Mouse (Mus musculus) natural killer cell, adult 2 months (primary cell): Measurements from ENCODE around the gene Slc45a1.

Source experiments
- DNase-seq, 2 experiments: peaks; one replicate each; pipeline ENCODE4 v3.0.0; 2022; ENCODE audit warnings: low spot score in 2 of 2

The Slc45a1 gene

DNA sequence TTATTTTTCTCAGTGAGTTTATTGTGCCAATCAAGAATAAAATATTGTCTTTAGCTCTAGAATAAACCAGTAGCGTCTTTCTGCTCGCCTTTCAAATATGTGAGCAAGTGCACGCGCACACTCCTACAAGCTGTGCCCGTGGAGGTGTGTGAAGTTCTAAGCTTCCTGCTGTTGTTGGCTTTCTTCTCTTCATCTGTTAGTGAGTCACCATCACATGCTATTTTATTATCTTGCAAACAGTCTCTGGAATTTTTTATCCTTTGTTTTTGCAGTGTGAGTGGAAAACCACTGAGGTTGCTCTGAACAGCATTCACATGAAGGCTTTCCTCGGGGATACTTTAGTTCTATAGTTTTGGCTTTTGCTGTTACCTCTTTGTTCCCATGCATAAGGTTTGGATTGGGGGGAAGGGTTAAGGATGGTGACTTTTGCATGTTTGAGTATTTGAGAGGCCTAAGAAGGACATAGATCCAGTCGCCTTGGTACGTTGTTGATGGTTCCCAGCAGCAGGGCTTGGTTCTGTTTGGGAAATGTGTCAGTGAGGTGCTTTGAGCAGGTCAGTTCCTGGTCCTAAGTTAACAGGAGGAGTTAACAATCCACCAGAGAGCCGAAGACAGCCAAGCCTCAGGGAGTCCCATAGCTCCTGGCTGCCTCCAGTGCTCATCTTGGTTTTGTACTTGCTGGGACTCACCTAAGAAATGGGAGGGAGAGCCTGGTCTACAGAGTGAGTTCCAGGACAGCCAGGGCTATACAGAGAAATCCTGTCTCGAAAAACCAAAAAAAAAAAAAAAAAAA lies 69.8 kb downstream of the Slc45a1 start:
- DNase-seq, result no peak
